Mouse (Mus musculus) E14TG2a.4 (cell line): ENCODE results near the gene Mettl2.

Experiments used
- H3K27me3 ChIP-seq: 2 replicates; pipeline ENCODE4 v1.6.1; 2014; ENCODE audit warnings: low read length, control low read depth; ENCODE audit not compliant: insufficient read depth
- H3K36me3 ChIP-seq: 2 replicates; pipeline ENCODE4 v1.6.1; 2014; ENCODE audit warnings: low read length, control low read depth; ENCODE audit not compliant: insufficient read depth
- H3K4me1 ChIP-seq: replicated peaks from 2 replicates; pipeline ENCODE4 v1.6.1; 2014; ENCODE audit warnings: low read depth, low read length, control low read depth
- H3K4me3 ChIP-seq: replicated peaks from 2 replicates; pipeline ENCODE4 v1.5.1; 2014; ENCODE audit warnings: mild to moderate bottlenecking, low read length
- H3K9me3 ChIP-seq: 2 replicates; pipeline ENCODE4 v1.6.1; 2014; ENCODE audit warnings: low read length, control low read depth
- CTCF ChIP-seq: conservative IDR thresholded peaks from 2 replicates; pipeline ENCODE4 v1.5.1; 2014; ENCODE audit warnings: low read length
- NANOG ChIP-seq: IDR thresholded peaks from 2 replicates; pipeline ENCODE4 v1.6.1; 2014; ENCODE audit warnings: borderline replicate concordance, low read length, mixed read lengths
- POU5F1 ChIP-seq: IDR thresholded peaks from 2 replicates; pipeline ENCODE4 v1.6.1; 2014; ENCODE audit warnings: low read length, borderline replicate concordance

Gene Mettl2

DNA sequence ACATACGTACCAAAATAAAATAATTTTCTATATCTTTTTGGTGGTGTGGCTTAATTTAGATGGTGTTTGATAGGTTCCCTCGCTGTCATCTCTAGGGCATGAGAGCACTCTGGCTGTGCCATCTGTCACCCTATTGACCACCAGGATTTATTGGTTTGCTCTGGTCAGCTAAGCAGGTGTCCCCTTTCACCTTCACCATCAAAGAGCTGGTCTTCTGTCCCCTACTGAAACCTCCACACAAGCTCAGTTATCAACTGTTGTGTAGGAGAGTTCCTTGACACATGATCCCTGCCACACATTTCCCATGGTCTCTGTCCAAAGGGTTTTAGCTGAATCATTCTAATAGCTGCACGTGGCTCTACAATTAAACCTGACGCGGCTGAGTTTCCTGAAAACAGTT is 14.9 kb downstream of the Mettl2 start:
- Histone ChIP-seq H3K36me3 (peaks cover 61% of the 10 kb centered on the region), H3K9me3 (no peaks in the 10 kb centered on the region), H3K4me3 (no peak overlapping the region), H3K27me3 (no peaks in the 10 kb centered on the region), H3K4me1 (peaks cover 33% of the 10 kb centered on the region)
- no peak for TF ChIP-seq NANOG
- no peak for TF ChIP-seq POU5F1
- TF ChIP-seq CTCF = no peak

DNA sequence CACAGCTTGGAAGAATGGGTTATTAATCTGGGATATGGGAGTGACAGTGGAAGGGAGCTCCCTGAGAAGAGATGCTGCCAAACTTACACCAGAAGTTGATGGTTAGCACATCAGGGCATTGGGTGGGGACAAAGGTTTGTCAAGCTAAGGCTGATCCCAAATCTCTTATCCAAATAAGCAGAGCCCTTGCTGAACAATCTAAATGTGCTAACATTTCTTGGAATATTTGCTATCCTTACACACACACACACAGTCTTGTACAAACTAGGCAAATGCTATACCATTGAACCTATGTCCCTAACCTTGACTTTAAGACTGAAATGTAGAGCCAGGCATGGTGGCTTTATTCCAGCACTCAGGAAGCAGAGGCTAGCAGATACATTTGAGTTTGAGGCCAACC is 17.3 kb downstream of the Mettl2 start:
- Histone ChIP-seq H3K9me3 (no peaks in the 10 kb centered on the region), H3K4me3 (no peak overlapping the region), H3K36me3 (peaks cover 36% of the 10 kb centered on the region), H3K4me1 (peaks cover 20% of the 10 kb centered on the region), H3K27me3 (no peaks in the 10 kb centered on the region)
- TF ChIP-seq POU5F1 (no peak), NANOG (no peak), CTCF (no peak)

DNA sequence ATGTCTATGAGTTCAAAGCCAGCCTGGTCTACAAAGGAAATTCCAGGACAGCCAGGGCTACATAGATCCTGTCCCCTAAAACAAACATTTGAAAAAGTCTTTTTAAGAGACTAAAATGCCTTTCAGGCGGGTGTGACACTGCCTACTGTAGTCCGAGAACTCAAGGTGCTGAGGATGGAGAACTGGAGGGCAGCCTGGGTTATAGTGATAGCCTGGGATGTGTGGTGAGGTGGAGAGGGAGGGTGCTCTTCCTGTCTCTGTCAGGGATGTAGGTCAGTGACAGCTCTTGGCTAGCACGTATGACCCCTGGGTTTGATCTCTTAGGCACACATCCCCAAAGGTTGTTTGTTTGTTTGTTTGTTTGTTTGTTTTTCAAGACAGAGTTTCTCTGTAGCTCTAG is 17.9 kb downstream of the Mettl2 start:
- TF ChIP-seq POU5F1 = no peak
- TF ChIP-seq NANOG = no peak
- no peak for TF ChIP-seq CTCF
- H3K27me3 ChIP-seq = no peaks in the 10 kb centered on the region
- no peak overlapping the region for H3K4me3 ChIP-seq
- no peaks in the 10 kb centered on the region for H3K9me3 ChIP-seq
- H3K36me3 ChIP-seq = peaks cover 31% of the 10 kb centered on the region
- peaks cover 21% of the 10 kb centered on the region for H3K4me1 ChIP-seq

DNA sequence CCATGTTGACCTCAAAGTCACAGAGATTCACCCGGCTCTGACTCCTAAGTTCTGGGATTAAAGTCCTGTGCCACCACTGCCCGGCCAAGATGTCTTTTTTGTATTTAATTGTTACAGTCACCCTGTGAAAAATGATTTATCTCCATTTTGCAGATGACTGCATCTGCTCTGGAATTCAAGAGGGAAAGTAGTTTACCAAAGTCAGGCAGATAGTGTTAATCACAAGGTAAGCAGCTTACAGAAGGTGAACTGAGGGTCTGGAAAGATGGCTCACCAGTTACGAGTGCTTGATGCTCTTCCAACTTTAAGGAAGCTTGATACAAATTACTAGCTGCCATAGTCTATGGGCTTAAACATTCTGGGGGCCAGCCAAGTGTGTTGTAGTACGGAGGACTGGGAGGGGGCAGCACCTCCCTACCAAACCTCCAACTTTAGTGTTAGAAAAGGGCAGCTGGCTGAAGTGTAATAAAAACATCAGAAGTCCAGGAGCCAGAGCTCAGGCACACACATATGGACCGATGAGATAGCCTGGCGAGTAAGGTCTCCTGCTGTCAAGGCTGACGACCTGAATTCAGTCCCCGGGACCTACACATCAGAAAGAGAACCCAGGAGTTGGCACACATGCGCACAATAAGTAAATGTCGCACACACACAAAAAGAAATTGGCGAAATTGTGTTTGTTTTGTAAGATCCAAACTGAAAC is 18.4 kb downstream of the Mettl2 start:
- Histone ChIP-seq H3K9me3 (no peaks in the 10 kb centered on the region), H3K36me3 (peaks cover 25% of the 10 kb centered on the region), H3K27me3 (no peaks in the 10 kb centered on the region), H3K4me3 (no peak overlapping the region), H3K4me1 (peaks cover 24% of the 10 kb centered on the region)
- TF ChIP-seq NANOG (no peak), POU5F1 (no peak)

DNA sequence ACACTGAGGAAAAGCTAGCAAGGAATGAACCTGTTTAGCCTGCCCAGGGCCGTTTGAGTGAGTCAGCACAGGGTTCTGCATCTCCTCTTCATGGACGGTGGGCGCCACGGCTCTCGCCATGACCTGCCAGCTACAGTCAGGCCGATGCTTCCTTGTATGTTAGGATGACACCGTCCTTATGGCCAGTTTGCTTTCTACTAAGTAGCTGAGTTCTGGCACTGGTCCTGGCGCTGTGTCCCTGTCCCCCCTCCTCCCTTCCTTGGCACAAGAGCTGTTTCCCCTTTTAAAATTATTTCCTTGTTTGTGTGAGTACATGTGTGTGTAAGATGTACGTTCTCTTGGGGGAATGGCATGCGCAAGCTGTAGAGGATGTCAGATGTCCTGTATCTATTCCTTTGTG is 19.0 kb downstream of the Mettl2 start:
- Histone ChIP-seq H3K4me1 (peaks cover 23% of the 10 kb centered on the region), H3K9me3 (no peaks in the 10 kb centered on the region), H3K36me3 (peaks cover 20% of the 10 kb centered on the region), H3K27me3 (no peaks in the 10 kb centered on the region), H3K4me3 (no peak overlapping the region)
- TF ChIP-seq NANOG (no peak), CTCF (no peak), POU5F1 (no peak)

DNA sequence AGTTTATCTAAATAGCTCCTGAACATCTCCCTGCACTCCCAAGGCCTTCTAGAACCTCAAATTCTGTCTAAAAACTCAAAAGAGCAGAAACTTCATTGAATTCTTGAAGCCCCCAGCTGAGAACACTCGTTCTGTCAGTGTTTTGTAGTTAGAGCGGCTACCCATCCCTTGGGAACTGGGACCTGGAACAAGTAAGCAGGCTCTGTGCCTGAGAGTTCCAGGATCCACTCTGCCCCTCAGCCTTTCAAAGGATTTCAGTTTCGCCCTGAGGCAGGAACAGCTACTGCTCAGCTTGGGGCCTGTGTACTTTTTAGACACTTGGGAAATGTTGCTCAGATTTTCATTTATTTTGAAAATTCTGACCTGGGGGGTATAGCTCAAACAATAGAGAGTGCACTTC is 20.4 kb downstream of the Mettl2 start, which contains the start of gene Gm10842:
TSS of gene Gm10842 (plus strand) at position 301 of the 400 bp plus-strand sequence.
- TF ChIP-seq CTCF = no peak
- no peak for TF ChIP-seq POU5F1
- no peak for TF ChIP-seq NANOG
- no peaks in the 10 kb centered on the region for H3K27me3 ChIP-seq
- peaks cover 8% of the 10 kb centered on the region for H3K36me3 ChIP-seq
- H3K9me3 ChIP-seq = no peaks in the 10 kb centered on the region
- H3K4me3 ChIP-seq = no peak within 1 kb of the TSS
- H3K4me1 ChIP-seq = peaks cover 26% of the 10 kb centered on the region

DNA sequence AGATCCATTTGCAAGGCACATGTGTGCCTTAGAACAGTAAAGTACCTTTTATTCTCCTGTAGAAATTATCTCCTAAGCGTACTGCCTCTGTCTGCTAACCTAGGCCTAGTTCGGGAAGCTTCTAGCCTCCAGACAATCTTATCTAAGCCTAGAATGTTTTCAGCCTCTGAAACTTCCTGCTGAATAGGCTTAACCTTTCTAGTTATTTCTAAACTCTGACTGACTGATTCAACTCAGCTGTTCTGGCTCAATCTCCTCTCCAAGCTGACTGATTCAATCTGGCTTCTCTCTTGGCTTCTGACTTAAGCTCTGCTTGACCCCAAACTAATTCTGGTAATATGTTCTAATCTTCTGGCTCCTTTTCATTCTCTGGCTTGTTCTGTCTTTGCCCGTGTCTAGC is 23.1 kb downstream of the Mettl2 start:
- H3K36me3 ChIP-seq = no peaks in the 10 kb centered on the region
- H3K27me3 ChIP-seq = no peaks in the 10 kb centered on the region
- TF ChIP-seq NANOG = no peak
- TF ChIP-seq POU5F1 = no peak
- no peak for TF ChIP-seq CTCF
- no peak overlapping the region for H3K4me3 ChIP-seq
- H3K4me1 ChIP-seq = peaks cover 47% of the 10 kb centered on the region
- H3K9me3 ChIP-seq = no peaks in the 10 kb centered on the region

DNA sequence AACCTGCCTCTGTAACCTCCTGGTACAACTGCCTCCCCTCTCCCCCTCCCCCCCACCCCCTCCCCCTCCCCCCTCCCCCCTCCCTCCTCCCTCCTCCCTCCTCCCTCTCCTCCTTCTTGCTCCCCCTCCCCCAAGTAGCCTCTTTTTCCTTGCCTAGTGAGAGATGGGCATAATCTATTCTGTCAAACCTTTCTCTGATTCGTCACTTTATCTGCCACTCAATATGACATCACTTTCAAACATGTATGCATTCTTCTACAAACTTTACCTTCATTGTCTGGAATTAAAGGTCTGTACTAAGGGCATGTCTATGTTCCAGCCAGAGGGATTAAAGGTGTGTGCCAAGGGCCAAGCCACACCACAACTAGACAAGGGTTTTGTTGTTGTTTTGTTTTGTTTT is 23.5 kb downstream of the Mettl2 start:
- Histone ChIP-seq H3K4me3 (no peak overlapping the region), H3K27me3 (0 out of 2 replicates have a peak, but pooled peaks cover 3% of the 10 kb centered on the region), H3K36me3 (no peaks in the 10 kb centered on the region), H3K9me3 (no peaks in the 10 kb centered on the region), H3K4me1 (peaks cover 50% of the 10 kb centered on the region)
- no peak for TF ChIP-seq CTCF
- no peak for TF ChIP-seq POU5F1
- no peak for TF ChIP-seq NANOG

DNA sequence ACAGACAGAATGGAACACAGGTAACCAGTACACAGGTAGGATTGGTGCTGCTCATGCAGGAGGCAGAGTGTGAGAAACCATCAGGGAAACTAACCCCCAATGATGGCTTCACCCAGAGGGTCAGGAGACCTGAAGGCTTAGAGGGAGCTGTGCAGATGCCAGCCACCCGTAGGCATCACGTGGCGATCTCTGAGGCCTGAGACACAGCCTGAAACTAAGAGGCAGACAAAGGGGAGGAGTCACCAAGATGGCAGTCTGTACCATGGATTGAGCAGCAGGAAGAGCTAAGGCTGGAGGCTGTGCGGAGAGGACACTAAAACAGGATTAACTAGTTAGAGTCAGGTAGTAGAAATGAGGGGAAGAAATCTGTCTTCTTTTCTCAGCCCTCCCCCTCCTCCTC is 24.5 kb downstream of the Mettl2 start:
- H3K4me1 ChIP-seq = peaks cover 58% of the 10 kb centered on the region
- 0 out of 2 replicates have a peak overlapping the region, but pooled peaks have one; percentile 3 for H3K4me3 ChIP-seq
- H3K9me3 ChIP-seq = no peaks in the 10 kb centered on the region
- 0 out of 2 replicates have a peak, but pooled peaks cover 3% of the 10 kb centered on the region for H3K27me3 ChIP-seq
- no peak for TF ChIP-seq CTCF
- TF ChIP-seq NANOG = no peak
- no peak for TF ChIP-seq POU5F1
- no peaks in the 10 kb centered on the region for H3K36me3 ChIP-seq
